Mouse (Mus musculus): ENCODE measurements around the gene Rps6ka2. TPM values are rescaled to one million over a fixed set of nuclear protein-coding genes. Genes with fewer than 3 reads are reported as not detected.

Rps6ka2 gene
- total and polyA plus RNA-seq, 3 experiments: 0.22 TPM; not detected in 2

- TF ChIP-seq CTCF (IDR thresholded peaks at IDR 0.05; ENCODE audit: low read depth, low read length) (no peak), POLR2AphosphoS5 (IDR thresholded peaks at IDR 0.05; ENCODE audit: insufficient replicate concordance, low read depth, low read length) (peak; percentile 16; the same call in 1 of the 2 replicates), GATA1 (IDR thresholded peaks at IDR 0.05; ENCODE audit: borderline replicate concordance, low read length) (no peak)
- H3K27me3 ChIP-seq (ENCODE audit: insufficient read depth, low read length): peaks cover 3% of the 10 kb centered on the region; the same call in 1 of the 2 replicates
- H3K4me1 ChIP-seq (ENCODE audit: insufficient read depth, low read depth, low read length): no peaks in the 10 kb centered on the region
- ATAC-seq (ENCODE audit: extremely low read depth, insufficient number of reproducible peaks, low FRiP score, poor library complexity, severe bottlenecking): no peak
- DNase-seq (ENCODE audit: low spot score): no peak
- no peaks in the 10 kb centered on the region for H3K36me3 ChIP-seq (replicated peaks)
- H3K9me3 ChIP-seq (replicated peaks): peaks cover 29% of the 10 kb centered on the region
- no peak overlapping the region for H3K4me3 ChIP-seq (ENCODE audit: low read depth, low read length)
These were observed 43.3 kb downstream of the Rps6ka2 start for GRCm38 (mm10) chr17:7213214-7213613.

- DNase-seq (ENCODE audit: low spot score) (no peak), ATAC-seq (ENCODE audit: extremely low read depth, insufficient number of reproducible peaks, low FRiP score, poor library complexity, severe bottlenecking) (no peak)
- H3K4me1 ChIP-seq (ENCODE audit: insufficient read depth, low read depth, low read length): no peaks in the 10 kb centered on the region
- no peaks in the 10 kb centered on the region for H3K36me3 ChIP-seq (replicated peaks)
- TF ChIP-seq CTCF (IDR thresholded peaks at IDR 0.05; ENCODE audit: low read depth, low read length): no peak
- no peak for TF ChIP-seq GATA2 (IDR thresholded peaks at IDR 0.05; ENCODE audit: borderline replicate concordance, low read depth, low read length)
- no peak for TF ChIP-seq POLR2AphosphoS5 (IDR thresholded peaks at IDR 0.05; ENCODE audit: insufficient replicate concordance, low read depth, low read length)
- TF ChIP-seq TAL1 (conservative IDR thresholded peaks at IDR 0.05; ENCODE audit: low read depth, low read length): no peak
- TF ChIP-seq GATA1 (IDR thresholded peaks at IDR 0.05; ENCODE audit: borderline replicate concordance, low read length): no peak
- peaks cover 31% of the 10 kb centered on the region for H3K9me3 ChIP-seq (replicated peaks)
- no peak overlapping the region for H3K4me3 ChIP-seq (ENCODE audit: low read depth, low read length)
- H3K27me3 ChIP-seq (ENCODE audit: insufficient read depth, low read length): peaks cover 3% of the 10 kb centered on the region; the same call in 1 of the 2 replicates
These were observed 44.1 kb downstream of the Rps6ka2 start for GRCm38 (mm10) chr17:7214061-7214460.

- no peak for ATAC-seq (ENCODE audit: extremely low read depth, insufficient number of reproducible peaks, low FRiP score, poor library complexity, severe bottlenecking)
- no peak for TF ChIP-seq CTCF (IDR thresholded peaks at IDR 0.05; ENCODE audit: low read depth, low read length)
- no peak for TF ChIP-seq GATA1 (IDR thresholded peaks at IDR 0.05; ENCODE audit: borderline replicate concordance, low read length)
- TF ChIP-seq POLR2AphosphoS5 (IDR thresholded peaks at IDR 0.05; ENCODE audit: insufficient replicate concordance, low read depth, low read length): no peak
- TF ChIP-seq GATA2 (IDR thresholded peaks at IDR 0.05; ENCODE audit: borderline replicate concordance, low read depth, low read length): no peak
- no peak for TF ChIP-seq TAL1 (conservative IDR thresholded peaks at IDR 0.05; ENCODE audit: low read depth, low read length)
- Histone ChIP-seq H3K4me1 (ENCODE audit: insufficient read depth, low read depth, low read length) (no peaks in the 10 kb centered on the region), H3K9me3 (replicated peaks) (peaks cover 34% of the 10 kb centered on the region), H3K36me3 (replicated peaks) (no peaks in the 10 kb centered on the region), H3K4me3 (ENCODE audit: low read depth, low read length) (no peak overlapping the region), H3K27me3 (ENCODE audit: insufficient read depth, low read length) (no peaks in the 10 kb centered on the region)
- DNase-seq (ENCODE audit: low spot score): no peak
These were observed 47.9 kb downstream of the Rps6ka2 start for GRCm38 (mm10) chr17:7217791-7218329.

- Histone ChIP-seq H3K36me3 (replicated peaks) (no peaks in the 10 kb centered on the region), H3K27me3 (ENCODE audit: insufficient read depth, low read length) (no peaks in the 10 kb centered on the region), H3K4me3 (ENCODE audit: low read depth, low read length) (no peak overlapping the region), H3K4me1 (ENCODE audit: insufficient read depth, low read depth, low read length) (no peaks in the 10 kb centered on the region), H3K9me3 (replicated peaks) (peaks cover 28% of the 10 kb centered on the region)
- TF ChIP-seq CTCF (IDR thresholded peaks at IDR 0.05; ENCODE audit: low read depth, low read length) (no peak), POLR2AphosphoS5 (IDR thresholded peaks at IDR 0.05; ENCODE audit: insufficient replicate concordance, low read depth, low read length) (no peak), GATA2 (IDR thresholded peaks at IDR 0.05; ENCODE audit: borderline replicate concordance, low read depth, low read length) (no peak), TAL1 (conservative IDR thresholded peaks at IDR 0.05; ENCODE audit: low read depth, low read length) (no peak), GATA1 (IDR thresholded peaks at IDR 0.05; ENCODE audit: borderline replicate concordance, low read length) (no peak)
- ATAC-seq (ENCODE audit: extremely low read depth, insufficient number of reproducible peaks, low FRiP score, poor library complexity, severe bottlenecking): no peak
- no peak for DNase-seq (ENCODE audit: low spot score)
These were observed 48.5 kb downstream of the Rps6ka2 start for GRCm38 (mm10) chr17:7218396-7218795.

- no peak for ATAC-seq (ENCODE audit: extremely low read depth, insufficient number of reproducible peaks, low FRiP score, poor library complexity, severe bottlenecking)
These were observed 49.3 kb downstream of the Rps6ka2 start for GRCm38 (mm10) chr17:7219044-7219718.

GRCm38 (mm10) chr17:7221310-7221709 is 51.4 kb downstream of the Rps6ka2 start:
- no peaks in the 10 kb centered on the region for H3K36me3 ChIP-seq (replicated peaks)
- no peak for ATAC-seq (ENCODE audit: extremely low read depth, insufficient number of reproducible peaks, low FRiP score, poor library complexity, severe bottlenecking)
- DNase-seq (ENCODE audit: low spot score): no peak
- no peaks in the 10 kb centered on the region for H3K4me1 ChIP-seq (ENCODE audit: insufficient read depth, low read depth, low read length)
- no peak for TF ChIP-seq GATA2 (IDR thresholded peaks at IDR 0.05; ENCODE audit: borderline replicate concordance, low read depth, low read length)
- no peak for TF ChIP-seq CTCF (IDR thresholded peaks at IDR 0.05; ENCODE audit: low read depth, low read length)
- TF ChIP-seq TAL1 (conservative IDR thresholded peaks at IDR 0.05; ENCODE audit: low read depth, low read length): no peak
- no peak for TF ChIP-seq GATA1 (IDR thresholded peaks at IDR 0.05; ENCODE audit: borderline replicate concordance, low read length)
- no peak for TF ChIP-seq POLR2AphosphoS5 (IDR thresholded peaks at IDR 0.05; ENCODE audit: insufficient replicate concordance, low read depth, low read length)
- no peak overlapping the region for H3K4me3 ChIP-seq (ENCODE audit: low read depth, low read length)
- peaks cover 22% of the 10 kb centered on the region for H3K9me3 ChIP-seq (replicated peaks)
- no peaks in the 10 kb centered on the region for H3K27me3 ChIP-seq (ENCODE audit: insufficient read depth, low read length)

More at GRCm38 (mm10) chr17:7219044-7219718, 49.3 kb downstream of the Rps6ka2 start:
- no peaks in the 10 kb centered on the region for H3K4me1 ChIP-seq (ENCODE audit: insufficient read depth, low read depth, low read length)
- DNase-seq (ENCODE audit: low spot score): no peak
- no peaks in the 10 kb centered on the region for H3K27me3 ChIP-seq (ENCODE audit: insufficient read depth, low read length)
- TF ChIP-seq GATA1 (IDR thresholded peaks at IDR 0.05; ENCODE audit: borderline replicate concordance, low read length) (no peak), TAL1 (conservative IDR thresholded peaks at IDR 0.05; ENCODE audit: low read depth, low read length) (no peak), CTCF (IDR thresholded peaks at IDR 0.05; ENCODE audit: low read depth, low read length) (no peak), POLR2AphosphoS5 (IDR thresholded peaks at IDR 0.05; ENCODE audit: insufficient replicate concordance, low read depth, low read length) (no peak), GATA2 (IDR thresholded peaks at IDR 0.05; ENCODE audit: borderline replicate concordance, low read depth, low read length) (no peak)
- no peak overlapping the region for H3K4me3 ChIP-seq (ENCODE audit: low read depth, low read length)
- no peaks in the 10 kb centered on the region for H3K36me3 ChIP-seq (replicated peaks)
- peaks cover 28% of the 10 kb centered on the region for H3K9me3 ChIP-seq (replicated peaks)

Data from G1E (cell line).